Mouse (Mus musculus): ENCODE measurements around the gene Clic3.

- TF ChIP-seq CTCF (IDR thresholded peaks at IDR 0.05; ENCODE audit: borderline replicate concordance, control insufficient read depth, extremely low read depth, insufficient read depth, low read length, poor library complexity) (no peak), POLR2A (IDR thresholded peaks at IDR 0.05; ENCODE audit: control insufficient read depth, extremely low read depth, insufficient read depth, low read length, poor library complexity) (no peak)
These were observed at the start of gene Clic3 for GRCm38 (mm10) chr2:25456205-25456953.

All from thymus, adult 2 months (tissue).